Mouse (Mus musculus) B cell, adult 62 days (primary cell): ENCODE data around the gene Il1rapl1. TPM values are rescaled to one million over a fixed set of nuclear protein-coding genes. Genes with fewer than 3 reads are reported as not detected.

ENCODE experiments used
- total RNA-seq: library from RNA; stranded (reverse); gene quantifications from 4 replicates; pipeline ENCODE4 v1.2.4, GENCODE M21; 2023

Il1rapl1 gene
- not detected in 4 replicates for total RNA-seq

DNA sequence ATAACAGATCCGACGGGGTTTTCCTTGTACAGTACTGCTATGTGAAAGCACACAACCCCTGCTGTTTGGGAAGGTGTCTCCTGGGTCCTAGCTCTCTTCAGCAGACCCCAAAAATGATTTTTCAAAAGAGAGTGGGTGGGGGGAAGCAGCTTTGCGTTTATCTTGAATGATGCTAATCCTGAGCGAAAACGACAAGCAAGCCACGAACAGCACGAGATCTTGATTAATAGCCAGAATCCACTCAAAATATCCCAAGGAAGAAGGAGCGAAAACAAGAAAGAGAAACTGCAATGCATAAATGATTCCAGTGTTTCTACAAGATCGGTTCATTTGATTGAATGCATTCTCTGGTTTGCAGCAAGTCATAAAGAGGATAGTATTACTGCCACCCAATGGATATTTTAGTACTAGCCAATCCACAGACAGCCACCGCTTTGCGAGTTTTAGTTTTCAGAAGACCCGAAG lies at the start of gene Il1rapl1:
Il1rapl1 (minus strand) TSS at position 37 of the 465 bp plus-strand sequence.

